Mouse (Mus musculus) G1E (cell line): ENCODE measurements around the gene Kcnab1.

Experiments used
- CTCF ChIP-seq: IDR thresholded peaks from 2 replicates; pipeline ENCODE4 v1.5.1; 2012; ENCODE audit warnings: low read depth, low read length, inconsistent platforms, mixed read lengths
- GATA1 ChIP-seq: IDR thresholded peaks from 2 replicates; pipeline ENCODE4 v1.6.1; 2012; ENCODE audit warnings: borderline replicate concordance, low read length, inconsistent platforms, mixed read lengths
- GATA2 ChIP-seq: IDR thresholded peaks from 2 replicates; pipeline ENCODE4 v1.6.1; 2012; ENCODE audit warnings: low read depth, low read length, inconsistent platforms, borderline replicate concordance
- POLR2AphosphoS5 ChIP-seq: IDR thresholded peaks from 2 replicates; pipeline ENCODE4 v1.6.1; 2012; ENCODE audit warnings: low read depth, low read length, inconsistent platforms; ENCODE audit not compliant: insufficient replicate concordance
- TAL1 ChIP-seq: conservative IDR thresholded peaks from 2 replicates; pipeline ENCODE4 v1.6.1; 2012; ENCODE audit warnings: low read depth, low read length, inconsistent platforms, mixed read lengths

GRCm38 (mm10) chr3:65358841-65359240 lies 249.7 kb downstream of the Kcnab1 start:
- no peak for TF ChIP-seq CTCF
- no peak for TF ChIP-seq GATA1
- TF ChIP-seq TAL1: no peak
- no peak for TF ChIP-seq POLR2AphosphoS5
- no peak for TF ChIP-seq GATA2
